Mouse (Mus musculus) limb, embryonic 10.5 days (tissue): ENCODE data around the gene Gp1ba. TPM values are rescaled to one million over a fixed set of nuclear protein-coding genes. Genes with fewer than 3 reads are reported as not detected.

Experiments used
- DNase-seq: peaks from one replicate; pipeline ENCODE4 v3.0.0-alpha.2; 2017; ENCODE audit warnings: low spot score
- H3K27ac ChIP-seq: fragments of 300-500 bp; sonication (generic); 2 replicates; pipeline ENCODE4 v1.5.1; 2016; ENCODE audit warnings: mild to moderate bottlenecking
- H3K27me3 ChIP-seq: fragments of 300-500 bp; sonication (generic); 2 replicates; pipeline ENCODE4 v1.6.1; 2016; ENCODE audit warnings: low read depth, mild to moderate bottlenecking; ENCODE audit not compliant: poor library complexity, severe bottlenecking
- H3K36me3 ChIP-seq: fragments of 300-500 bp; sonication (generic); 2 replicates; pipeline ENCODE4 v1.6.1; 2016; ENCODE audit warnings: mild to moderate bottlenecking, moderate library complexity
- H3K4me1 ChIP-seq: fragments of 300-500 bp; sonication (generic); 2 replicates; pipeline ENCODE4 v1.6.1; 2016
- H3K4me3 ChIP-seq: fragments of 300-500 bp; sonication (generic); 2 replicates; pipeline ENCODE4 v1.5.1; 2016; ENCODE audit warnings: mild to moderate bottlenecking, moderate library complexity
- H3K9me3 ChIP-seq: fragments of 300-500 bp; sonication (generic); replicated peaks from 2 replicates; pipeline ENCODE4 v1.6.1; 2016; ENCODE audit warnings: mild to moderate bottlenecking
- WGBS: fragments of 180-500 bp; shearing (Covaris S2); methylation state at CpG from one replicate; pipeline ENCODE4 v1.1.7; 2016; 5-methylcytosine and 5-hydroxymethylcytosine counted together
- polyA plus RNA-seq: library from polyadenylated mRNA; unstranded; fragments of >200 nt; fragmentation: Nextera tagmentation; extraction: Ambion mirVana; gene quantifications from 2 replicates; pipeline ENCODE4 v1.2.1, GENCODE M21; 2016

The Gp1ba gene
- polyA plus RNA-seq, 1 experiment from 2014 or later, result 0.75 TPM

- peaks cover 22% of the 10 kb centered on the region for H3K27me3 ChIP-seq
- no peak for DNase-seq
- no peak overlapping the region for H3K27ac ChIP-seq
- peaks cover 17% of the 10 kb centered on the region for H3K4me1 ChIP-seq
- WGBS, result 78% methylated on average over 7 of the region's 7 CpGs
- H3K9me3 ChIP-seq, result no peaks in the 10 kb centered on the region
- no peak overlapping the region for H3K4me3 ChIP-seq
- peaks cover 66% of the 10 kb centered on the region for H3K36me3 ChIP-seq
These were observed 26.4 kb upstream of the Gp1ba start for GRCm38 (mm10) chr11:70612505-70612904.

- Histone ChIP-seq H3K27ac (no peak overlapping the region; the same call in 1 of the 2 replicates), H3K4me1 (peaks cover 17% of the 10 kb centered on the region), H3K4me3 (peak overlapping the region; percentile 51), H3K27me3 (peaks cover 22% of the 10 kb centered on the region), H3K9me3 (no peaks in the 10 kb centered on the region), H3K36me3 (peaks cover 40% of the 10 kb centered on the region)
- peak; percentile 53 for DNase-seq
- under 1% methylated on average over 17 of the region's 17 CpGs for WGBS
These were observed 23.8 kb upstream of the Gp1ba start for GRCm38 (mm10) chr11:70615074-70615473.

GRCm38 (mm10) chr11:70615516-70616093 lies 23.3 kb upstream of the Gp1ba start, which contains the start of gene 4930544D05Rik:
4930544D05Rik (plus strand) TSS chr11:70615848.
- Histone ChIP-seq H3K36me3 (peaks cover 35% of the 10 kb centered on the region), H3K27me3 (peaks cover 22% of the 10 kb centered on the region), H3K4me3 (peak within 1 kb of the TSS; percentile 51), H3K27ac (no peak within 1 kb of the TSS; the same call in 1 of the 2 replicates), H3K9me3 (no peaks in the 10 kb centered on the region), H3K4me1 (peaks cover 17% of the 10 kb centered on the region)
- DNase-seq, result no peak
- 13% methylated on average over 21 of the region's 21 CpGs for WGBS

- Histone ChIP-seq H3K4me3 (no peak within 1 kb of the TSS), H3K27me3 (peaks cover 22% of the 10 kb centered on the region), H3K36me3 (no peaks in the 10 kb centered on the region), H3K27ac (no peak within 1 kb of the TSS), H3K9me3 (no peaks in the 10 kb centered on the region), H3K4me1 (peaks cover 17% of the 10 kb centered on the region)
- 29% methylated on average over 1 of the region's 1 CpGs for WGBS
- DNase-seq, result no peak
These were observed 19.8 kb upstream of the Gp1ba start, which contains the start of gene Chrne for GRCm38 (mm10) chr11:70619101-70619500. Chrne (minus strand) TSS chr11:70619216.

- no peak for DNase-seq
- 0 out of 2 replicates have a peak, but pooled peaks cover under 1% of the 10 kb centered on the region for H3K27me3 ChIP-seq
- H3K4me1 ChIP-seq, result no peaks in the 10 kb centered on the region
- 42% methylated on average over 7 of the region's 7 CpGs for WGBS
- H3K36me3 ChIP-seq, result no peaks in the 10 kb centered on the region
- no peak overlapping the region for H3K4me3 ChIP-seq
- no peak overlapping the region for H3K27ac ChIP-seq
- no peaks in the 10 kb centered on the region for H3K9me3 ChIP-seq
These were observed 16.7 kb upstream of the Gp1ba start for GRCm38 (mm10) chr11:70621972-70622814.

- DNase-seq, result no peak
These were observed 15.7 kb upstream of the Gp1ba start for GRCm38 (mm10) chr11:70623053-70623742.

GRCm38 (mm10) chr11:70625473-70625872 lies 13.4 kb upstream of the Gp1ba start:
- no peaks in the 10 kb centered on the region for H3K27me3 ChIP-seq
- no peak overlapping the region for H3K4me3 ChIP-seq
- H3K4me1 ChIP-seq, result no peaks in the 10 kb centered on the region
- DNase-seq, result peak; percentile 74
- no peaks in the 10 kb centered on the region for H3K9me3 ChIP-seq
- no peaks in the 10 kb centered on the region for H3K36me3 ChIP-seq
- H3K27ac ChIP-seq, result no peak overlapping the region
- 49% methylated on average over 4 of the region's 4 CpGs for WGBS

More at GRCm38 (mm10) chr11:70623053-70623742, 15.7 kb upstream of the Gp1ba start:
- no peak overlapping the region for H3K4me3 ChIP-seq
- no peaks in the 10 kb centered on the region for H3K27me3 ChIP-seq
- no peaks in the 10 kb centered on the region for H3K36me3 ChIP-seq
- H3K27ac ChIP-seq, result no peak overlapping the region
- no peaks in the 10 kb centered on the region for H3K9me3 ChIP-seq
- H3K4me1 ChIP-seq, result no peaks in the 10 kb centered on the region
- 84% methylated on average over 10 of the region's 10 CpGs for WGBS

GRCm38 (mm10) chr11:70626877-70627276 lies 12.0 kb upstream of the Gp1ba start:
- H3K4me1 ChIP-seq, result no peaks in the 10 kb centered on the region
- no peaks in the 10 kb centered on the region for H3K36me3 ChIP-seq
- no peak overlapping the region for H3K4me3 ChIP-seq
- H3K27me3 ChIP-seq, result no peaks in the 10 kb centered on the region
- 77% methylated on average over 4 of the region's 4 CpGs for WGBS
- DNase-seq, result no peak
- no peak overlapping the region for H3K27ac ChIP-seq
- H3K9me3 ChIP-seq, result no peaks in the 10 kb centered on the region

GRCm38 (mm10) chr11:70628431-70628830 lies 10.5 kb upstream of the Gp1ba start:
- no peaks in the 10 kb centered on the region for H3K36me3 ChIP-seq
- DNase-seq, result no peak

GRCm38 (mm10) chr11:70629557-70629956 lies 9.4 kb upstream of the Gp1ba start:
- Histone ChIP-seq H3K27me3 (no peaks in the 10 kb centered on the region), H3K27ac (no peak overlapping the region), H3K9me3 (no peaks in the 10 kb centered on the region), H3K36me3 (no peaks in the 10 kb centered on the region), H3K4me3 (no peak overlapping the region), H3K4me1 (no peaks in the 10 kb centered on the region)
- DNase-seq, result no peak
- 57% methylated on average over 5 of the region's 5 CpGs for WGBS

More at GRCm38 (mm10) chr11:70628431-70628830, 10.5 kb upstream of the Gp1ba start:
- H3K27me3 ChIP-seq, result no peaks in the 10 kb centered on the region
- H3K27ac ChIP-seq, result no peak overlapping the region
- 77% methylated on average over 2 of the region's 2 CpGs for WGBS
- H3K4me3 ChIP-seq, result no peak overlapping the region
- no peaks in the 10 kb centered on the region for H3K9me3 ChIP-seq
- H3K4me1 ChIP-seq, result no peaks in the 10 kb centered on the region

- DNase-seq, result no peak
- Histone ChIP-seq H3K9me3 (no peaks in the 10 kb centered on the region), H3K4me1 (no peaks in the 10 kb centered on the region), H3K27me3 (no peaks in the 10 kb centered on the region), H3K36me3 (no peaks in the 10 kb centered on the region), H3K27ac (no peak overlapping the region), H3K4me3 (no peak overlapping the region)
- WGBS, result 70% methylated on average over 7 of the region's 7 CpGs
These were observed 8.8 kb upstream of the Gp1ba start for GRCm38 (mm10) chr11:70630129-70630528.

- DNase-seq, result no peak
- Histone ChIP-seq H3K27me3 (no peaks in the 10 kb centered on the region), H3K4me3 (no peak overlapping the region), H3K36me3 (no peaks in the 10 kb centered on the region), H3K27ac (no peak overlapping the region), H3K4me1 (no peaks in the 10 kb centered on the region), H3K9me3 (no peaks in the 10 kb centered on the region)
- 82% methylated on average over 4 of the region's 4 CpGs for WGBS
These were observed 3.3 kb upstream of the Gp1ba start for GRCm38 (mm10) chr11:70635601-70636000.

GRCm38 (mm10) chr11:70637764-70638163 lies 1.2 kb upstream of the Gp1ba start:
- 100% methylated on average over 1 of the region's 1 CpGs for WGBS
- Histone ChIP-seq H3K27ac (no peak overlapping the region), H3K36me3 (peaks cover 3% of the 10 kb centered on the region), H3K4me3 (no peak overlapping the region), H3K9me3 (no peaks in the 10 kb centered on the region), H3K27me3 (no peaks in the 10 kb centered on the region), H3K4me1 (no peaks in the 10 kb centered on the region)
- no peak for DNase-seq
